In genomic region chr5:107949607-107950006, GRCm38 (mm10) we compare ENCODE assay signal across 19 mouse cellular contexts. TPM values are rescaled to one million over a fixed set of nuclear protein-coding genes. Genes with fewer than 3 reads are reported as not detected.
DNase-seq lines count a peak whose midpoint lies in the region; ATAC-seq and TF ChIP-seq lines count a peak whose summit lies in the region.
"Had no signal": no experiment of that assay in that cellular context is flagged by ENCODE, and none has a peak within 500 bp of the region (broad histone marks: within the 10 kb centered on the region; RNA-seq: fewer than 3 reads in every experiment).

No protein-coding gene starts in this region.

- intact Hi-C loops in heart, postnatal 25 days (cut with DNase I): no loop called here

- H3K4me1 ChIP-seq in heart, embryonic 10.5 days: no peaks in the 10 kb centered on the region
- peaks cover 55% of the 10 kb centered on the region for H3K4me1 ChIP-seq in bone marrow macrophage, adult 2 months (ENCODE audit: control insufficient read depth, insufficient read depth, low read length)
- peaks cover 24% of the 10 kb centered on the region for H3K4me1 ChIP-seq in liver, embryonic 13.5 days (replicated peaks)
- H3K4me1 ChIP-seq: embryonic facial prominence, embryonic 10.5 days; kidney, embryonic 15.5 days; limb, embryonic 12.5 days; midbrain, embryonic 10.5 days; neural tube, embryonic 13.5 days had no signal

- no peaks in the 10 kb centered on the region for H3K27me3 ChIP-seq in heart, embryonic 10.5 days (ENCODE audit: insufficient read depth, poor library complexity, severe bottlenecking)
- H3K27me3 ChIP-seq in liver, embryonic 13.5 days: no peaks in the 10 kb centered on the region
- H3K27me3 ChIP-seq: heart, embryonic 15.5 days; kidney, embryonic 15.5 days; limb, embryonic 12.5 days; lung, embryonic 15.5 days; neural tube, embryonic 13.5 days had no signal

- H3K27ac ChIP-seq in heart, embryonic 10.5 days: no peak overlapping the region
- H3K27ac ChIP-seq in bone marrow macrophage, adult 2 months (ENCODE audit: insufficient read depth, low read depth, low read length): peak overlapping the region; percentile 98
- 0 out of 2 replicates have a peak overlapping the region, but pooled peaks have one; percentile 10 for H3K27ac ChIP-seq in liver, embryonic 13.5 days
- H3K27ac ChIP-seq: embryonic facial prominence, embryonic 10.5 days; heart, embryonic 15.5 days; kidney, embryonic 15.5 days; limb, embryonic 12.5 days; lung, embryonic 15.5 days; midbrain, embryonic 10.5 days; neural tube, embryonic 13.5 days had no signal

- H3K4me2 ChIP-seq in liver, embryonic 13.5 days: no peak overlapping the region
- H3K4me2 ChIP-seq: heart, embryonic 15.5 days; kidney, embryonic 15.5 days; limb, embryonic 12.5 days; lung, embryonic 15.5 days; neural tube, embryonic 13.5 days had no signal

- no peak for TF ChIP-seq POLR2A in bone marrow macrophage, adult 2 months (IDR thresholded peaks at IDR 0.05; ENCODE audit: borderline replicate concordance, low read depth, low read length)

- no peaks in the 10 kb centered on the region for H3K9me3 ChIP-seq in heart, embryonic 10.5 days
- no peaks in the 10 kb centered on the region for H3K9me3 ChIP-seq in liver, embryonic 13.5 days (replicated peaks)
- H3K9me3 ChIP-seq: embryonic facial prominence, embryonic 10.5 days; heart, embryonic 15.5 days; kidney, embryonic 15.5 days; limb, embryonic 12.5 days; lung, embryonic 15.5 days; midbrain, embryonic 10.5 days; neural tube, embryonic 13.5 days had no signal

- no peak overlapping the region for H3K4me3 ChIP-seq in heart, embryonic 10.5 days
- H3K4me3 ChIP-seq in bone marrow macrophage, adult 2 months (ENCODE audit: insufficient read depth, low read length): peak overlapping the region; percentile 25
- H3K4me3 ChIP-seq in liver, embryonic 13.5 days (replicated peaks): no peak overlapping the region
- H3K4me3 ChIP-seq: embryonic facial prominence, embryonic 10.5 days; heart, embryonic 15.5 days; kidney, embryonic 15.5 days; limb, embryonic 12.5 days; lung, embryonic 15.5 days; midbrain, embryonic 10.5 days; neural tube, embryonic 13.5 days had no signal

- no peak for TF ChIP-seq CTCF in bone marrow macrophage, adult 2 months (IDR thresholded peaks at IDR 0.05; ENCODE audit: low read depth, low read length)

- no peaks in the 10 kb centered on the region for H3K36me3 ChIP-seq in heart, embryonic 10.5 days
- H3K36me3 ChIP-seq in liver, embryonic 13.5 days: no peaks in the 10 kb centered on the region
- H3K36me3 ChIP-seq: embryonic facial prominence, embryonic 10.5 days; heart, embryonic 15.5 days; kidney, embryonic 15.5 days; limb, embryonic 12.5 days; lung, embryonic 15.5 days; midbrain, embryonic 10.5 days; neural tube, embryonic 13.5 days had no signal

- no peak for ATAC-seq in liver, embryonic 13.5 days (ENCODE audit: low read depth)
- ATAC-seq: hindbrain, embryonic 16.5 days; intestine, embryonic 16.5 days had no signal

- WGBS in heart, embryonic 10.5 days: 83% methylated on average over 3 of the region's 3 CpGs
- 48% methylated on average over 3 of the region's 3 CpGs for WGBS in liver, embryonic 13.5 days (ENCODE audit: insufficient replicate concordance)

- no peak overlapping the region for H3K9ac ChIP-seq in liver, embryonic 13.5 days
- H3K9ac ChIP-seq: heart, embryonic 15.5 days; kidney, embryonic 15.5 days; limb, embryonic 12.5 days; lung, embryonic 15.5 days; neural tube, embryonic 13.5 days had no signal

- DNase-seq in heart, embryonic 10.5 days (ENCODE audit: low spot score): peak; percentile 41
- no peak for DNase-seq in heart, postnatal 25 days (ENCODE audit: low spot score)
- DNase-seq in liver, embryonic 13.5 days: no peak
- peak; percentile 37 to 51 for DNase-seq in monocyte, adult 2 months (ENCODE audit: low read depth in 1 of 2, low spot score in 2 of 2)
- DNase-seq in kidney, adult 9 months: no peak
- DNase-seq in cerebellum, adult 9-11 months: no peak
- DNase-seq in Muller cell, postnatal 12 days (ENCODE audit: inconsistent ontology term): no peak
- DNase-seq: right cerebral cortex, postnatal 14 days; spleen, adult 18-20 months had no signal

RNA-seq across cellular contexts. Expression of gene Fam69a, which starts 37.3 kb away (rescaled TPM):
- polyA plus RNA-seq in heart, embryonic 10.5 days (2016; fragmentation: Nextera tagmentation; extraction: Ambion mirVana): 18.6 and 20.0 TPM in 2 replicates
- total RNA-seq in heart, postnatal 25 days (2021): 10 to 100 TPM in 1 of 2 experiments, 1 to 10 TPM in 1; 8.0 to 10.9 TPM
- 73.2 and 80.4 TPM in 2 replicates for polyA plus RNA-seq in bone marrow macrophage, adult 2 months (2012; ENCODE audit: insufficient read depth, insufficient read length, missing spikeins)
- polyA plus RNA-seq in liver, embryonic 13.5 days (2015; fragmentation: Nextera tagmentation; extraction: Ambion mirVana): 11.3 and 11.6 TPM in 2 replicates

RNA-seq across cellular contexts. Expression of gene Rpl5, which starts 49.3 kb away (rescaled TPM):
- polyA plus RNA-seq in heart, embryonic 10.5 days (2016; fragmentation: Nextera tagmentation; extraction: Ambion mirVana): 61.9 and 78.8 TPM in 2 replicates
- total RNA-seq in heart, postnatal 25 days (2021): 10 to 100 TPM; 30.6 to 34.7 TPM
- 54.3 and 57.8 TPM in 2 replicates for polyA plus RNA-seq in bone marrow macrophage, adult 2 months (2012; ENCODE audit: insufficient read depth, insufficient read length, missing spikeins)
- 48.8 and 51.9 TPM in 2 replicates for polyA plus RNA-seq in liver, embryonic 13.5 days (2015; fragmentation: Nextera tagmentation; extraction: Ambion mirVana)

Comparison
In these comparisons a context has a peak if more than half of its experiments do, and no peak if none do; other contexts are left out.
1. DNase-seq: peak in heart, embryonic 10.5 days (single experiment) and monocyte, adult 2 months (2 of 2); none in heart, postnatal 25 days (single experiment), liver, embryonic 13.5 days (single experiment), kidney, adult 9 months (single experiment), cerebellum, adult 9-11 months (single experiment) and Muller cell, postnatal 12 days (single experiment).